Mouse (Mus musculus) mouse embryonic stem cell (cell line): Measurements from ENCODE around the gene Myo5c.

Experiments used
- in situ Hi-C, 2 experiments: fragments of 300-500 bp; cut with MboI; formaldehyde crosslinking; loops; 1 replicate in 1 of 2; 3 replicates in 1 of 2; pipeline ENCODE4 v1.14.3; 2019 to 2020; ENCODE audit warnings: low sequenced_read_pairs in 2 of 2, low pct_unique_long_range_greater_than_20kb in 1 of 2, mixed read lengths in 1 of 2; ENCODE audit not compliant: unreplicated experiment in 1 of 2

Gene Myo5c

GRCm38 (mm10) chr9:75267147-75267546 is 35.3 kb downstream of the Myo5c start:
- in situ Hi-C loops, result loop anchor here in 1 of 2 experiments (25.0 kb wide), 1 partner anchor 355 kb away; no protein-coding TSS in a partner anchor

- in situ Hi-C loops, result loop anchor here in 1 of 2 experiments (25.0 kb wide), 1 partner anchor 358 kb away; no protein-coding TSS in a partner anchor
These were observed 38.6 kb downstream of the Myo5c start for GRCm38 (mm10) chr9:75270382-75270781.

- in situ Hi-C loops, result loop anchor here in 1 of 2 experiments (25.0 kb wide), 1 partner anchor 359 kb away; no protein-coding TSS in a partner anchor
These were observed 39.7 kb downstream of the Myo5c start for GRCm38 (mm10) chr9:75271539-75271938.

DNA sequence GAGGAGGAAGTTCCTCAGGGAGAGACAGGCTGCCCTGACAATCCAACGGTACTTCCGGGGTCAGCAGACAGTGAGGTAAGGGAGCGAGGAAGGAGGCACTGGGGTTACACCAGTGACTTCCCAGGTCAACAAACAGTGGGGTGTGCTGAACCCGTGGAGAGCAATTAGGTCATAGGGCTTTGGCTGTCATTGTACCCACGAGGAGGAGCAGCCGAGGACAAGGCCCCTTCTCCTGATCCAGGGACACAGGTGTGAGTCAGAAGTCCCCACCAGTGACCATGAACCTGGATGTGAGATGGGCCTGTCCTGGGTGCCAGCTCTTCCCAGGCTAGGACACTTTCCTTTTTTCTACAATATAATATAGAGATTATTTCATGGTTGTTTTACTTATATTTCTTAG is 41.8 kb downstream of the Myo5c start:
- in situ Hi-C loops, result loop anchor here in 1 of 2 experiments (25.0 kb wide), 1 partner anchor 361 kb away; no protein-coding TSS in a partner anchor

DNA sequence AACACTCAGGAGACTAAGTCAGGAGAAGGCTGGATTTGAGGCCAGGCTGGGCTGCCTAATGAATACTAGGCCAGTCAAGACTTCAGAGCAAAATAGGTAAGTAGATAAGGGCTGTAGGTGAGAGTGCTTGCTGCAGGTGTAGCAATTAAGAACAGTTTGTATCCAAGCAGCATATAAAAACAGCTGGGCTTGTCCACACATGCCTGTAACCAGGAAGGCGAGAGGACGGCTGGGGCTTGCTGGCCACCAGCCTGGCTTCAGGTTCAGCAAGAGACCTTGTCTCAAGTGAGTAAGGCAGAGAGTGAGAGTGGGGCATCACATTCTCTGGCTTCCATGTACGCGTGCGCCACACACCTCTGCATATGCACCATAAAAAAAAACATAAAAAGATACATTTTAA is 42.7 kb downstream of the Myo5c start:
- in situ Hi-C loops, result loop anchor here in 1 of 2 experiments (25.0 kb wide), 1 partner anchor 362 kb away; no protein-coding TSS in a partner anchor

- in situ Hi-C loops, result no loop called here
These were observed 43.2 kb downstream of the Myo5c start for GRCm38 (mm10) chr9:75275051-75275450.

- in situ Hi-C loops, result no loop called here
These were observed 49.0 kb downstream of the Myo5c start for GRCm38 (mm10) chr9:75280814-75281213.

DNA sequence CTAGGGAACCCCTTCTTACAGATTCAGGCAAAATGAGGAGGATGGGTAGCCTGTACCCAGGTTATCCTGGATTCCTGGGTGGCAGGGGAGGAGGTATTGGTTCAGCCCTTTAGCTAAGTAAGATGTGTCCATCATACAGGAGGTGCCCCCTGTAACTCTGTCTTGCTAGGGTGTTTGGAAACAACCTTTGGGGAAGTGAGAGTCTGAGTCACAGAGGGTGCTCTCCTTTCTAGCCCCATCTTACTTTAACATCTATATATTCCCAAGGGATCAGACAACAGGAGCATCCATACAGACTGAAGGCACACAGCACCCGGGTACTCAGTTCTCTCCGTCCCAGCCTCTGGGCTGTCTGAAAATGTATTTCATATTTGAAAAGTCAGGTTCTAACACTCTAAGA is 50.4 kb downstream of the Myo5c start:
- in situ Hi-C loops, result no loop called here

DNA sequence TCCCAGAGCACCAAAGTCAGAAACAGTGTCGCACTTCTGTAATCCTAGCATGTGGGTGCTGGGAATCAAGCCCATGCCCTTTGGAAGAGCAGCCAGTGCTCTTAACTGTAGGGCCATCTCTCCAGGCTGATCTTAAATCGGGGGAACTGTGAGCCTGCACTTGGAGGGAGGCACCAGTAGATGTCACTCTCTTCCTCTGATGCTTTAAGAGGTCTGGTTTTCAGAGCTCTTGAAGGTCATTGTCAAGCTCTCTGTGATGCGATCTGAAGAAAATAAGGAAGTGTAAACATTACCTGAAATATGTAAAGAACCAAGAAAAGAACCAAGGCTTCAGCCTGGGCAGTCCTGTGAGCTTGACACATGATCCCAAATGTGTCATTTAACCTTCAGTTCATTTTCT is 51.0 kb downstream of the Myo5c start:
- in situ Hi-C loops, result no loop called here

GRCm38 (mm10) chr9:75283636-75284035 is 51.8 kb downstream of the Myo5c start:
- in situ Hi-C loops, result no loop called here

- in situ Hi-C loops, result no loop called here
These were observed 53.5 kb downstream of the Myo5c start for GRCm38 (mm10) chr9:75285363-75285762.

DNA sequence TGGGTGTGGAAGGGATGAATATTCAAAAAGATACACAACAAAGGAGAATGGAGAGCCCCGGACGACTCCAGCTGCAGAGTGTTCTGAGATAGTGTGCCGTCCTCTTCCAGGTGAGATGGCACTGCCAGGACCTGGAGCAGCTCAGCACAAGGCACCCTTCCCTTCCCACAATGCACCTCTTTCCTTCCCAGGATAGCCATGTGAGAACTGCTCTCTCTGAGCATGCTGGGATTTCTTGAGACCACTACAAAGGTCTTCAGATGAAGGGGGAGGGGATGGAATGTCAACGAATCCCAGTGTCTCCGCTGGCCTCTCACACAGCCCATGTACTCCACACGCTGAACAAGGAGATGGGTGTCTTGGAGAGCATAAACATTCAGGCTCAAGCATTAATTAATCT is 55.8 kb downstream of the Myo5c start:
- in situ Hi-C loops, result no loop called here

DNA sequence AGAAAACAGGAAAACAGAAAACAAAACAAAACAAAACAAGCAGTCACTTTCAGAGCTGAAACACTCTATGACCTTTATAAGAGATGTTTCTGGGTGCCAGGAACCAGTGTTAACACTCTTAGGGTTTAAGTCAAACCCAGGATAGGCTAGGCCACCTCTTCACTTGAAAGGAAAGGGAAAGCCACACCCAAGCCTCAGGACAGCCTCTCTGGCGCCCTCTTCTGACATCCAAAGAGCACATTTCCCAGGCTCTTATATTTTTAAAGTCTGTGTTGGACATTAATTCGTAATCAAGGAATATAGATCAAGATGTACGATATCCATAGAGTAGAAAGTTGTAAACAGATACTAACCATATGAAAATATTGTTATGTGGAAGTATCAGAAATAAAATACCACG is 57.7 kb downstream of the Myo5c start:
- in situ Hi-C loops, result no loop called here

- in situ Hi-C loops, result no loop called here
These were observed 67.5 kb downstream of the Myo5c start for GRCm38 (mm10) chr9:75299342-75299741.

GRCm38 (mm10) chr9:75303033-75303432 is 71.2 kb downstream of the Myo5c start:
- in situ Hi-C loops, result no loop called here

DNA sequence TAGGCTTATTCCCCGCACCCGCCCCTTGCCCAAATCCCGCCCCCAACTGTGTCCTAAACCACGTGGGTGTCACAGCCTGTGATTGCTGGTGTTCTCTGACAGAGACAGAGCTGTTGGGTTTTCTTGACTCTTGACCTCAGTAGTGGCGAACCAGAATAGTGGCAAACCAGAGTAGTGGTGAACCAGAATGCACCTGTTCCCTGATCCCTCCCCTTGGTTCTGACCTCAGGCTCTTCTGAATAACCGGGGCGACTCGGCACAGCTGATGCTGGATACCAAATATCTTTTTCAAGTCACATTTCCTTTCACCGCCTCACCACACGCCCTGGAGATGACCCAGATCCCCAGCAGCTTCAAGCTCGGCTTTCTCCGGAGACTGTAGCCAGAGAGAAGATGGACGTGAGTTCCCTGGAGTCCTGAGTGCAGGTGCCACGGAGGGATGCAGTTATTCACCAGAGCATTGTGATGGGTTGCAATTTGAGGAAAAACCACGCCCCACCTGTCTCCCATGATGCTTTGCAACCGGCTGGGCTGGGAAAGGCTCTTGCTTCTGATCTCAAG is 72.0 kb downstream of the Myo5c start:
- in situ Hi-C loops, result no loop called here

DNA sequence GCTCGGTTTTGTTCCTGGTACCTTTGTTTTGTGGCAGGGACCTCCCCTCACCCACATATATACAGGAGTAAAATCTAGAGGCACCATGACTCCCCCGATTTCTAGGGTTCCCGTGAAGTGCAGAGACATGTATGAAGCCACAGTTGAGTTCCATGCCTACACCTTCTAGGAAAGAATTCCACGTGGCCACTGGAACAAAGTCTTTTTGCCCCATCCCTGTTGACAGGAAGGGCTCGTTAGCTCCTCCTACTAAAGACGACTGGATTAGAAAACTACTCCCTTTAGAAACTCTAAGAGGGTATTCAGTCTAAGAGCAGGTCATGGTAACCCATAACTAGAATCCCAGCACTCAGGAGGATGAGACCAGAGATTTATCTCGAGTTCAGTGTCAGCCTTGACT is 72.5 kb downstream of the Myo5c start:
- in situ Hi-C loops, result no loop called here

GRCm38 (mm10) chr9:75306126-75306898 is 74.5 kb downstream of the Myo5c start, which contains the start of gene Gnb5:
Gnb5 (plus strand) TSS chr9:75306288.
- in situ Hi-C loops, result no loop called here

DNA sequence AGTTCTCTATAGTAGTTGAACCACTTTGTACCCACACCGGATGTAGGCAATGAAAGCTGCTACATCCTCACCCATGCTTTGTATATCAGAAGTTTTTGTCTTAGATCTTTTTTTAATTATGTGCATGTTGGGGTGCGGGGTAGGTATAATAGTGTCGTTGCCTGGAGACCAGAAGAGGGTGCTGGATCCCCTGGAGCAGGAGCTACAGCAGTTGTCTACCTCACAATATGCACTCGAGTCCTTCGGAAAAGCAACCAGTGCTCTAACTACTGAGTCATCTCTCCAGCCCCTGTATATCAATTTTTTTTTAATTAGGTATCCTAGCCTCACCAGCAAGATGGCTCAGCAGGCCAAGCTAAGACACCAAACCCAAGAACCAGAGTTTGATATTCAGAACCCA is 75.2 kb downstream of the Myo5c start:
- in situ Hi-C loops, result no loop called here

DNA sequence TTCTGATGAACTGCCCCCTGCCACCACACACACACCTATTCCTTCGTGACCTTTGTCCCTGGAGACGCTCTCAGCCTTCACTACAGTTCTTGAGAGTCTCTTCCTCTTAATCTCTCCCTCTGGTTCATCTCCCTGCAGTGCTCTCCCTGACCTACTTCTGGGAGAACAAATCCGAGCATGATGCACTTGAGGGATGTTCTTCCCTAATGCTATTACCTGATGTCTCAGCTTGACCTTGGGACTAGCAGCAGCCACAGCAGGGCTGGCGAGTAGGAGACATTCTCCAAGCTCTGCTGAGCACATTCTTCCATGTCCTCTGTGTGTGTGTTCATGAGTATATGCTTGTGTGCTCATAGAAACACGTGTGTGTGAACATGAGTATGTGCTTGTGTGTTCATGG is 76.8 kb downstream of the Myo5c start:
- in situ Hi-C loops, result no loop called here
